ENCODE assay signal across 8 mouse cellular contexts in genomic region chr12:69962468-69962867, GRCm38 (mm10). TPM values are rescaled to one million over a fixed set of nuclear protein-coding genes. Genes with fewer than 3 reads are reported as not detected.
DNase-seq lines count a peak whose midpoint lies in the region; ATAC-seq and TF ChIP-seq lines count a peak whose summit lies in the region.

No protein-coding gene starts in this region.

- H3K9ac ChIP-seq in forebrain, embryonic 14.5 days (ENCODE audit: low read length): no peak overlapping the region
- H3K9ac ChIP-seq in limb, embryonic 14.5 days (ENCODE audit: low read depth, low read length, severe bottlenecking): no peak overlapping the region

- no peak overlapping the region for H3K4me2 ChIP-seq in forebrain, embryonic 14.5 days (ENCODE audit: low read length)
- no peak overlapping the region for H3K4me2 ChIP-seq in limb, embryonic 14.5 days (replicated peaks; ENCODE audit: low read depth, low read length, severe bottlenecking)

- ATAC-seq in forebrain, embryonic 14.5 days: no peak
- no peak for ATAC-seq in limb, embryonic 14.5 days (ENCODE audit: low FRiP score, low read depth)

- H3K4me3 ChIP-seq in forebrain, embryonic 14.5 days (ENCODE audit: low read depth, low read length): no peak overlapping the region
- no peak overlapping the region for H3K4me3 ChIP-seq in limb, embryonic 14.5 days (replicated peaks; ENCODE audit: low read length)

- no peak for TF ChIP-seq POLR2A in limb, embryonic 14.5 days (IDR thresholded peaks at IDR 0.05; ENCODE audit: borderline replicate concordance, extremely low read depth, insufficient read depth, insufficient read length)

- no peaks in the 10 kb centered on the region for H3K27me3 ChIP-seq in forebrain, embryonic 14.5 days (replicated peaks; ENCODE audit: control insufficient read depth, insufficient read depth, low read length)
- H3K27me3 ChIP-seq in limb, embryonic 14.5 days (ENCODE audit: control insufficient read depth, insufficient read depth, low read length): no peaks in the 10 kb centered on the region

- peak; percentile 33 for DNase-seq in ovary, postnatal 10 days (ENCODE audit: low spot score)
- DNase-seq in ovary, adult 18-20 months (ENCODE audit: low spot score): no peak
- peak; percentile 86 for DNase-seq in brain, adult 2 months (ENCODE audit: low read depth, low spot score)
- DNase-seq in forebrain, embryonic 14.5 days (ENCODE audit: low spot score): peak; percentile 65
- DNase-seq in kidney, adult 8-10 months: peak; percentile 54 to 83
- DNase-seq in limb, embryonic 14.5 days (ENCODE audit: low spot score): peak; percentile 11
- DNase-seq in retina, postnatal 1 day: peak; percentile 45
- peak; percentile 76 for DNase-seq in thymus, postnatal 25 days

- peaks cover 78% of the 10 kb centered on the region for H3K36me3 ChIP-seq in forebrain, embryonic 14.5 days (ENCODE audit: control insufficient read depth, insufficient read depth, low read length)
- peaks cover 62% of the 10 kb centered on the region for H3K36me3 ChIP-seq in limb, embryonic 14.5 days (ENCODE audit: control insufficient read depth, insufficient read depth, low read length)

- H3K4me1 ChIP-seq in forebrain, embryonic 14.5 days (ENCODE audit: control insufficient read depth, insufficient read depth, low read length): no peaks in the 10 kb centered on the region
- H3K4me1 ChIP-seq in limb, embryonic 14.5 days (ENCODE audit: control insufficient read depth, insufficient read depth, low read length): no peaks in the 10 kb centered on the region

- no peaks in the 10 kb centered on the region for H3K9me3 ChIP-seq in forebrain, embryonic 14.5 days (replicated peaks; ENCODE audit: control insufficient read depth, low read length)
- no peaks in the 10 kb centered on the region for H3K9me3 ChIP-seq in limb, embryonic 14.5 days (ENCODE audit: control insufficient read depth, low read length)

- no peak overlapping the region for H3K27ac ChIP-seq in forebrain, embryonic 14.5 days (ENCODE audit: low read depth, low read length)
- H3K27ac ChIP-seq in limb, embryonic 14.5 days (replicated peaks; ENCODE audit: low read depth, low read length): no peak overlapping the region

- 60% methylated on average over 4 of the region's 4 CpGs for WGBS in forebrain, embryonic 14.5 days
- 67% methylated on average over 4 of the region's 4 CpGs for WGBS in limb, embryonic 14.5 days

RNA-seq across cellular contexts. Expression of gene Sav1, which starts 24.3 kb away (rescaled TPM):
- 1.0 and 1.8 TPM in 2 replicates for polyA plus RNA-seq in forebrain, embryonic 14.5 days (2014; fragmentation: Nextera tagmentation; extraction: Ambion mirVana)
- polyA plus RNA-seq in limb, embryonic 14.5 days (2012; rRNA removed): 54.5 and 57.2 TPM in 2 replicates
- polyA plus RNA-seq in limb, embryonic 14.5 days (2014; fragmentation: Nextera tagmentation; extraction: Ambion mirVana): 11.0 and 12.9 TPM in 2 replicates
